Comparison of ENCODE assay signal across 27 mouse cellular contexts in the genomic region with DNA sequence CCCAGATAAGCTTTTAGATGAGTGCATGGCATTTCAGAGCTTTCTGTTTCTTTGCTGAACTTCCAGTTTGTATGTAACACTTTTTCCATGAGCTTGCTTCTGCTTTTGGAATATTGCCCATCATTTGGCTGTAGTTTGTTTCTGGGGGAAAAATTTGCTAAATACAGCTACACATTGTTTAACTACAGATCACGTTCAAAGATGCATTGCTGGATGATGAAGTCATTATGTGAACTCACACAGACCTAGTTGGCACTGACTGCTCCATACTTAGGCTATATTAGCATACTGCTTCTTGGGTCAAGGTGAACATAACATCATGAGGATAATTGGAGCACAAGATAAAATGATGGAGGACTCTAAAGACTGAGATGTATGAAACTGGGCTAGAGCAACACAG. TPM values are rescaled to one million over a fixed set of nuclear protein-coding genes. Genes with fewer than 3 reads are reported as not detected.
A peak's percentile ranks its signal among the peaks of the same experiment; 100 is the strongest.
DNase-seq lines count a peak whose midpoint lies in the region; ATAC-seq and TF ChIP-seq lines count a peak whose summit lies in the region.
"Had no signal": no experiment of that assay in that cellular context is flagged by ENCODE, and none has a peak within 500 bp of the region (broad histone marks: within the 10 kb centered on the region; RNA-seq: fewer than 3 reads in every experiment).

No protein-coding gene starts in this region.

- no peak overlapping the region for H3K4me3 ChIP-seq in heart, embryonic 14.5 days (ENCODE audit: control insufficient read depth in 1 of 2, insufficient read depth in 1 of 2, low read depth in 1 of 2, low read length in 2 of 2)
- H3K4me3 ChIP-seq in lung, embryonic 14.5 days (ENCODE audit: low read depth, low read length): no peak overlapping the region
- H3K4me3 ChIP-seq in stomach, embryonic 14.5 days (ENCODE audit: low read depth, low read length): no peak overlapping the region
- H3K4me3 ChIP-seq: heart, adult 2 months; liver, embryonic 12.5 days; midbrain, embryonic 12.5 days had no signal

- ATAC-seq in heart, embryonic 14.5 days (ENCODE audit: insufficient number of reproducible peaks, insufficient read depth, low FRiP score, low read depth): no peak
- ATAC-seq in lung, embryonic 14.5 days (ENCODE audit: insufficient read depth): 0 out of 2 replicates have a peak, but pooled peaks have one; percentile 31
- no peak for ATAC-seq in stomach, embryonic 14.5 days (ENCODE audit: insufficient number of reproducible peaks, insufficient read depth, low FRiP score, low read depth)
- ATAC-seq: activated CD4-positive, CD25-positive, alpha-beta regulatory T cell, adult 4 months; forebrain, postnatal 0 days; inflammation-experienced regulatory T-cells, adult 6 months; liver, embryonic 12.5 days had no signal

- H3K36me3 ChIP-seq in heart, embryonic 14.5 days (ENCODE audit: control insufficient read depth, insufficient read depth, low read length): no peaks in the 10 kb centered on the region
- no peaks in the 10 kb centered on the region for H3K36me3 ChIP-seq in lung, embryonic 14.5 days (ENCODE audit: insufficient read depth)
- no peaks in the 10 kb centered on the region for H3K36me3 ChIP-seq in stomach, embryonic 14.5 days (ENCODE audit: control insufficient read depth, insufficient read depth, low read length)
- H3K36me3 ChIP-seq: liver, embryonic 12.5 days; midbrain, embryonic 12.5 days had no signal

- intact Hi-C loops in heart, postnatal 14 days (cut with DNase I): no loop called here

- TF ChIP-seq CTCF in lung, embryonic 14.5 days (IDR thresholded peaks at IDR 0.05; ENCODE audit: low read depth): no peak

- peak overlapping the region; percentile 36 to 41; a peak in 2 of 4 replicates for H3K27ac ChIP-seq in heart, embryonic 14.5 days (replicated peaks in 1 of 2; ENCODE audit: control insufficient read depth in 1 of 2, insufficient read depth in 1 of 2, low read depth in 2 of 2, low read length in 2 of 2)
- no peak overlapping the region for H3K27ac ChIP-seq in lung, embryonic 14.5 days (ENCODE audit: low read depth)
- peak overlapping the region; percentile 44; the same call in 1 of the 2 replicates for H3K27ac ChIP-seq in stomach, embryonic 14.5 days (ENCODE audit: low read length)
- H3K27ac ChIP-seq: heart, adult 2 months; hindbrain, embryonic 14.5 days; liver, embryonic 12.5 days; midbrain, embryonic 12.5 days had no signal

- no peaks in the 10 kb centered on the region for H3K27me3 ChIP-seq in heart, embryonic 14.5 days (ENCODE audit: control insufficient read depth, insufficient read depth, low read length)
- no peaks in the 10 kb centered on the region for H3K27me3 ChIP-seq in lung, embryonic 14.5 days (ENCODE audit: insufficient read depth, low read length)
- no peaks in the 10 kb centered on the region for H3K27me3 ChIP-seq in stomach, embryonic 14.5 days (ENCODE audit: control insufficient read depth, insufficient read depth, low read length)
- H3K27me3 ChIP-seq: liver, embryonic 12.5 days; midbrain, embryonic 12.5 days had no signal

- DNase-seq in heart, postnatal 14 days: no peak
- peak; percentile 77 for DNase-seq in lung, embryonic 14.5 days
- no peak for DNase-seq in lung, postnatal 25 days (ENCODE audit: low spot score)
- DNase-seq in NIH3T3 (ENCODE audit: low read depth): peak; percentile 40
- DNase-seq in embryo, embryonic 9.5 days (ENCODE audit: extremely low spot score): no peak
- no peak for DNase-seq in adrenal gland, postnatal 36 days
- DNase-seq: adrenal gland, adult 8-10 months; cerebellum, adult 2 months; cerebellum, postnatal 25 days; forebrain, postnatal 0 days; gastrocnemius, postnatal 14 days; heart, adult 2 months; heart, postnatal 4 days; kidney, adult 8-10 months; kidney, postnatal 10 days; left cerebral cortex, postnatal 4 days; lung, adult 18-20 months; thymus, postnatal 25 days had no signal

- H3K9ac ChIP-seq in heart, embryonic 14.5 days (ENCODE audit: low read length): no peak overlapping the region
- no peak overlapping the region for H3K9ac ChIP-seq in lung, embryonic 14.5 days
- H3K9ac ChIP-seq in stomach, embryonic 14.5 days (replicated peaks; ENCODE audit: low read depth, low read length): no peak overlapping the region
- H3K9ac ChIP-seq: forebrain, postnatal 0 days; hindbrain, embryonic 14.5 days; liver, embryonic 12.5 days; midbrain, embryonic 12.5 days had no signal

- 2% methylated on average over 1 of the region's 1 CpGs for WGBS in heart, embryonic 14.5 days
- 7% methylated on average over 1 of the region's 1 CpGs for WGBS in lung, embryonic 14.5 days
- WGBS in stomach, embryonic 14.5 days: 19% methylated on average over 1 of the region's 1 CpGs

- no peaks in the 10 kb centered on the region for H3K9me3 ChIP-seq in heart, embryonic 14.5 days (ENCODE audit: control insufficient read depth, low read length)
- no peaks in the 10 kb centered on the region for H3K9me3 ChIP-seq in lung, embryonic 14.5 days (ENCODE audit: low read depth, low read length)
- H3K9me3 ChIP-seq in stomach, embryonic 14.5 days (ENCODE audit: control insufficient read depth, low read depth, low read length): no peaks in the 10 kb centered on the region
- H3K9me3 ChIP-seq: liver, embryonic 12.5 days; midbrain, embryonic 12.5 days had no signal

- peaks cover 0 to 13% of the 10 kb centered on the region in 2 experiments; a peak in 1 of 4 replicates for H3K4me1 ChIP-seq in heart, embryonic 14.5 days (ENCODE audit: control insufficient read depth in 2 of 2, insufficient read depth in 2 of 2, low read length in 2 of 2)
- peaks cover 3% of the 10 kb centered on the region; the same call in 1 of the 2 replicates for H3K4me1 ChIP-seq in lung, embryonic 14.5 days (ENCODE audit: insufficient read depth)
- H3K4me1 ChIP-seq in stomach, embryonic 14.5 days (ENCODE audit: control insufficient read depth, insufficient read depth, low read length): peaks cover 3% of the 10 kb centered on the region; the same call in 1 of the 2 replicates
- H3K4me1 ChIP-seq: liver, embryonic 12.5 days; midbrain, embryonic 12.5 days had no signal

- no peak overlapping the region for H3K4me2 ChIP-seq in heart, embryonic 14.5 days (ENCODE audit: low read length)
- no peak overlapping the region for H3K4me2 ChIP-seq in lung, embryonic 14.5 days
- no peak overlapping the region for H3K4me2 ChIP-seq in stomach, embryonic 14.5 days (replicated peaks; ENCODE audit: low read depth, low read length)
- H3K4me2 ChIP-seq: hindbrain, embryonic 14.5 days; liver, embryonic 12.5 days; midbrain, embryonic 12.5 days had no signal

RNA-seq across cellular contexts. Expression of a gene that starts 42.6 kb away (rescaled TPM):
- polyA plus RNA-seq in heart, embryonic 14.5 days (2014; fragmentation: Nextera tagmentation; extraction: Ambion mirVana): 4.6 and 7.1 TPM in 2 replicates
- total RNA-seq in heart, postnatal 14 days (2021): 10 to 100 TPM; 11.7 to 12.8 TPM
- polyA plus RNA-seq in lung, embryonic 14.5 days (2014; fragmentation: Nextera tagmentation; extraction: Ambion mirVana): 10.5 and 11.6 TPM in 2 replicates
- polyA plus RNA-seq in stomach, embryonic 14.5 days (2014; fragmentation: Nextera tagmentation; extraction: Ambion mirVana): 7.5 and 7.8 TPM in 2 replicates
- 1 to 10 TPM; 2.5 to 4.1 TPM for total RNA-seq in adrenal gland, postnatal 36 days (2021)
- total RNA-seq: monocyte, adult 5-6 weeks had no signal

RNA-seq across cellular contexts. Expression of a gene that starts 53.6 kb away (rescaled TPM):
- polyA plus RNA-seq in heart, embryonic 14.5 days (2014; fragmentation: Nextera tagmentation; extraction: Ambion mirVana): 0.12 and 0.36 TPM in 2 replicates
- under 1 TPM in 1 of 2 experiments, not detected in 1; 0.15 TPM for total RNA-seq in heart, postnatal 14 days (2021)
- 4.0 and 4.6 TPM in 2 replicates for polyA plus RNA-seq in lung, embryonic 14.5 days (2014; fragmentation: Nextera tagmentation; extraction: Ambion mirVana)
- polyA plus RNA-seq in stomach, embryonic 14.5 days (2014; fragmentation: Nextera tagmentation; extraction: Ambion mirVana): 7.6 and 9.2 TPM in 2 replicates
- total RNA-seq in adrenal gland, postnatal 36 days (2021): under 1 TPM; 0.10 to 0.23 TPM
- total RNA-seq: gastrocnemius, postnatal 14 days; megakaryocyte, adult 5-6 weeks; monocyte, adult 5-6 weeks had no signal
- polyA plus RNA-seq: activated CD4-positive, CD25-positive, alpha-beta regulatory T cell, adult 4 months; inflammation-experienced regulatory T-cells, adult 6 months had no signal

Comparison
In these comparisons a context has a peak if more than half of its experiments do, and no peak if none do; other contexts are left out.
1. DNase-seq: peak in lung, embryonic 14.5 days (single experiment) and NIH3T3 (single experiment); none in heart, postnatal 14 days (0 of 2), lung, postnatal 25 days (single experiment), embryo, embryonic 9.5 days (single experiment) and adrenal gland, postnatal 36 days (0 of 2).